19 mouse cellular contexts compared by ENCODE assay signal in genomic region chr10:12962238-12962637, GRCm38 (mm10). TPM values are rescaled to one million over a fixed set of nuclear protein-coding genes. Genes with fewer than 3 reads are reported as not detected.
A peak's percentile ranks its signal among the peaks of the same experiment; 100 is the strongest.
DNase-seq lines count a peak whose midpoint lies in the region; ATAC-seq and TF ChIP-seq lines count a peak whose summit lies in the region.
"Had no signal": no experiment of that assay in that cellular context is flagged by ENCODE, and none has a peak within 500 bp of the region (broad histone marks: within the 10 kb centered on the region; RNA-seq: fewer than 3 reads in every experiment).

No protein-coding gene starts in this region.

- no peak overlapping the region; the same call in 1 of the 2 replicates for H3K4me3 ChIP-seq in G1E (ENCODE audit: low read depth, low read length)
- no peak overlapping the region for H3K4me3 ChIP-seq in liver, embryonic 11.5 days (ENCODE audit: low read depth, low read length)
- H3K4me3 ChIP-seq in left cerebral cortex, adult 2 months: no peak overlapping the region
- H3K4me3 ChIP-seq: embryonic facial prominence, embryonic 15.5 days; forebrain, embryonic 13.5 days; hindbrain, embryonic 10.5 days had no signal

- no peak for TF ChIP-seq CTCF in G1E (IDR thresholded peaks at IDR 0.05; ENCODE audit: low read depth, low read length)
- TF ChIP-seq CTCF in left cerebral cortex, adult 2 months (IDR thresholded peaks at IDR 0.05): no peak

- H3K4me1 ChIP-seq in G1E (ENCODE audit: insufficient read depth, low read depth, low read length): peaks cover 53% of the 10 kb centered on the region
- peaks cover 16% of the 10 kb centered on the region for H3K4me1 ChIP-seq in liver, embryonic 11.5 days (replicated peaks; ENCODE audit: control insufficient read depth, insufficient read depth, low read length)
- H3K4me1 ChIP-seq: embryonic facial prominence, embryonic 15.5 days had no signal

- no peaks in the 10 kb centered on the region for H3K27me3 ChIP-seq in G1E (ENCODE audit: insufficient read depth, low read length)
- no peaks in the 10 kb centered on the region for H3K27me3 ChIP-seq in liver, embryonic 11.5 days (replicated peaks; ENCODE audit: control insufficient read depth, insufficient read depth, low read length)
- H3K27me3 ChIP-seq: embryonic facial prominence, embryonic 15.5 days had no signal

- peaks cover 4% of the 10 kb centered on the region; the same call in 1 of the 2 replicates for H3K9me3 ChIP-seq in G1E (replicated peaks)
- peaks cover 3% of the 10 kb centered on the region; the same call in 1 of the 2 replicates for H3K9me3 ChIP-seq in liver, embryonic 11.5 days (ENCODE audit: control insufficient read depth, low read length)
- H3K9me3 ChIP-seq: embryonic facial prominence, embryonic 15.5 days; forebrain, embryonic 13.5 days; hindbrain, embryonic 10.5 days had no signal

- H3K9ac ChIP-seq in liver, embryonic 11.5 days (ENCODE audit: low read depth, low read length): peak overlapping the region; percentile 46; the same call in 1 of the 2 replicates
- H3K9ac ChIP-seq: embryonic facial prominence, embryonic 15.5 days; forebrain, embryonic 13.5 days had no signal

- H3K4me2 ChIP-seq in liver, embryonic 11.5 days: peak overlapping the region; percentile 66
- H3K4me2 ChIP-seq: embryonic facial prominence, embryonic 15.5 days; forebrain, embryonic 13.5 days had no signal

- peaks cover 31% of the 10 kb centered on the region for H3K36me3 ChIP-seq in G1E (replicated peaks)
- H3K36me3 ChIP-seq in liver, embryonic 11.5 days (ENCODE audit: control insufficient read depth, insufficient read depth, low read length): no peaks in the 10 kb centered on the region
- H3K36me3 ChIP-seq: embryonic facial prominence, embryonic 15.5 days; hindbrain, embryonic 10.5 days had no signal

- no peak overlapping the region; the same call in 1 of the 2 replicates for H3K27ac ChIP-seq in liver, embryonic 11.5 days (ENCODE audit: low read depth, low read length)
- H3K27ac ChIP-seq in left cerebral cortex, adult 2 months: no peak overlapping the region
- H3K27ac ChIP-seq: embryonic facial prominence, embryonic 15.5 days; forebrain, embryonic 13.5 days; hindbrain, embryonic 10.5 days; kidney, postnatal 0 days had no signal

- intact Hi-C loops in heart, postnatal 14 days (cut with DNase I): no loop called here
- intact Hi-C loops in left cerebral cortex, adult 2 months (cut with DNase I): no loop called here

- peak; percentile 22 for DNase-seq in G1E (ENCODE audit: low spot score)
- DNase-seq in c-Kit-positive CD71-positive TER-119-positive erythroid progenitor cells, embryonic 14.5 days (ENCODE audit: low spot score): peak; percentile 69
- no peak for DNase-seq in liver, embryonic 11.5 days (ENCODE audit: low spot score)
- no peak for DNase-seq in heart, postnatal 14 days
- DNase-seq in cerebellum, postnatal 25 days: no peak
- DNase-seq in left cerebral cortex, adult 2 months (ENCODE audit: extremely low spot score in 1 of 2, low spot score in 2 of 2): no peak
- DNase-seq in B cell, adult 2 months: no peak
- DNase-seq: adrenal gland, postnatal 25 days; cerebellum, postnatal 14 days; gastrocnemius, postnatal 10 days; kidney, adult 18-20 months; lung, postnatal 10 days; thymus, postnatal 14 days had no signal

- peak; percentile 29; the same call in 1 of the 2 replicates for ATAC-seq in G1E (ENCODE audit: extremely low read depth, insufficient number of reproducible peaks, low FRiP score, poor library complexity, severe bottlenecking)
- ATAC-seq in liver, embryonic 11.5 days (replicated peaks; ENCODE audit: low FRiP score): peak; percentile 77
- peak; percentile 51 for ATAC-seq in megakaryocyte progenitor cell, adult 5-6 weeks (replicated peaks; ENCODE audit: poor library complexity)
- ATAC-seq: forebrain, embryonic 13.5 days; midbrain, embryonic 16.5 days had no signal

RNA-seq across cellular contexts. Expression of gene Stx11, which starts 1.9 kb away (rescaled TPM):
- 34.3 and 40.0 TPM in 2 replicates for total RNA-seq in G1E (2014; fragmentation: Nextera tagmentation)
- total RNA-seq in G1E (2017): 25.4 and 28.4 TPM in 2 replicates
- polyA plus RNA-seq in G1E (2012): 13.3 and 13.8 TPM in 2 replicates
- polyA plus RNA-seq in liver, embryonic 11.5 days (2014; fragmentation: Nextera tagmentation; extraction: Ambion mirVana): 12.6 and 14.9 TPM in 2 replicates
- total RNA-seq in megakaryocyte progenitor cell, adult 5-6 weeks (2015): 5.1 and 7.6 TPM in 2 replicates
- total RNA-seq in megakaryocyte progenitor cell, adult 5-6 weeks (2017): 5.7 and 6.8 TPM in 2 replicates
- total RNA-seq in heart, postnatal 14 days (2021): 1 to 10 TPM; 1.8 to 1.9 TPM
- under 1 TPM; 0.07 to 0.23 TPM for total RNA-seq in left cerebral cortex, adult 2 months (2021)

RNA-seq across cellular contexts. Expression of gene Sf3b5, which starts 42.9 kb away (rescaled TPM):
- total RNA-seq in G1E (2014; fragmentation: Nextera tagmentation): 11.0 and 14.5 TPM in 2 replicates
- total RNA-seq in G1E (2017): 18.4 and 24.3 TPM in 2 replicates
- polyA plus RNA-seq in G1E (2012): 98.6 and 112 TPM in 2 replicates
- polyA plus RNA-seq in liver, embryonic 11.5 days (2014; fragmentation: Nextera tagmentation; extraction: Ambion mirVana): 48.0 and 50.1 TPM in 2 replicates
- total RNA-seq in megakaryocyte progenitor cell, adult 5-6 weeks (2015): 17.4 and 18.7 TPM in 2 replicates
- total RNA-seq in megakaryocyte progenitor cell, adult 5-6 weeks (2017): 23.3 and 23.4 TPM in 2 replicates
- 1 to 10 TPM; 5.9 to 6.1 TPM for total RNA-seq in heart, postnatal 14 days (2021)
- 1 to 10 TPM; 7.8 to 7.9 TPM for total RNA-seq in left cerebral cortex, adult 2 months (2021)

Comparison
In these comparisons a context has a peak if more than half of its experiments do, and no peak if none do; other contexts are left out.
1. DNase-seq: peak in G1E (single experiment) and c-Kit-positive CD71-positive TER-119-positive erythroid progenitor cells, embryonic 14.5 days (single experiment); none in liver, embryonic 11.5 days (single experiment), heart, postnatal 14 days (0 of 2), cerebellum, postnatal 25 days (0 of 2), left cerebral cortex, adult 2 months (0 of 2) and B cell, adult 2 months (0 of 2).
2. Peak in every context shown above with its lines, with median percentiles within 50 percentile points of each other: ATAC-seq.